Mouse (Mus musculus) granulocyte monocyte progenitor cell, adult 5-6 weeks (primary cell): ENCODE results near the gene Cmtr1. TPM values are rescaled to one million over a fixed set of nuclear protein-coding genes. Genes with fewer than 3 reads are reported as not detected.
"Not testable (repeated sequence)": the region's sequence is repeated elsewhere in the genome, so short reads cannot be mapped to it uniquely, and the experiment has no call there.

Experiments
- ATAC-seq: replicated peaks from 2 replicates; pipeline ENCODE4 v1.8.0; 2016; ENCODE audit warnings: mild to moderate bottlenecking, moderate TSS enrichment, inconsistent platforms; ENCODE audit not compliant: poor library complexity, severe bottlenecking
- total RNA-seq, 2 experiments: library from RNA; stranded (forward) in 1 of 2; stranded (reverse) in 1 of 2; fragments of 200-712, 200-1000 nt in 1 of 2; fragments of >200 nt in 1 of 2; fragmentation: Nextera tagmentation in 1 of 2; gene quantifications; 2 replicates each; pipeline ENCODE4 v1.2.3; 2014 to 2017

The Cmtr1 gene
- 33.2 and 69.7 TPM in 2 replicates for total RNA-seq (2014; fragmentation: Nextera tagmentation)
- total RNA-seq (2017) = 144 and 178 TPM in 2 replicates

DNA sequence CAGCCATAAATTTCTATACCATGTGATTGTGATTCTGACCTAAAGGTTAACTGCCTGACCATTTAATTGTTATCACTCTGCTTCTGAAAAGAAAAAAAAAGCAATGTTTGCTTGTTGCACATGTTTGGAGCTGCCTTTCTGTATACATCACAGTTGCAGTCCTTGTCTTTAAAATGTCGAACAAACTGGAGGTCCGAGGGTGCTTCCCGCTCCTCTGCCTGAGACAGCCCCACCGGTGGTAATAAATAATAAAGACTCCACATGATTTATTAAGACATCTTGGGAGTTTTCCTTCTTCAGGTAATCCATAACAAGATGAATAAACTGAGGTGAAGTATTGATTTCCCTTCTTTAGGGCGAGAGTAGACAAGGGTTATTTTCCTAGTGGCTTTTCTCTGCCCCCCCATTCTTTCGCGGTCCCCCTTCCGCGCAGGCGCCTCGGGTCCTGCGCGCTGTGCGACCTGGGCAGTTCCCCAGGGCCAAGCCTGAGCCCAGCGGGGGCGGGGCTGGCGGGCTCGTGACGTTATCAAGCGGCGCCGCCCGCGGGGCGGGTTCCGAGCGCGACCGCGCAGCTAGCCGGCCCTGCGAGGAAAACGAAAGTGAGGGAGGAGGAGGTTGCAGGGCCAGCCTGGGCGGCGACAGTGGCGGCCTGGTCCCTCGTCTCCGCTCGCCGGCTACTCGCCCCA, at the start of gene Cmtr1:
Gene Cmtr1, plus strand, starts transcription at position 520 of the 686 bp plus-strand sequence.
- ATAC-seq = peak; percentile 96

DNA sequence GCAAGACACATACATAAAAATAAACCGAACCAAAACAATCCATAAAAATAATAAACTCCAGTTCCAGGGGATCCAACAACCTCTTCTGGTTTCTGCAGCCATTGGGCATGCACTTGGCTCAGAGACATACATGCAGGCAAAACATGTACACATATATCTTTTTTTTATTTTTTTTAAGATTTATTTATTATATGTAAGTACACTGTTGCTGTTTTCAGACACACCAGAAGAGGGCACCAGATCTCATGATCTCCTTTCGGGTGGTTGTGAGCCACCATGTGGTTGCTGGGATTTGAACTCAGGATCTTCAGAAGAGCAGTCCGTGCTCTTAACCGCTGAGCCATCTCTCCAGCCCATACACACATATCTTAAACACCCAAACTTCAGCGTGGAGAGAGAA, 46.9 kb upstream of the Cmtr1 start:
- not testable (repeated sequence) for ATAC-seq

DNA sequence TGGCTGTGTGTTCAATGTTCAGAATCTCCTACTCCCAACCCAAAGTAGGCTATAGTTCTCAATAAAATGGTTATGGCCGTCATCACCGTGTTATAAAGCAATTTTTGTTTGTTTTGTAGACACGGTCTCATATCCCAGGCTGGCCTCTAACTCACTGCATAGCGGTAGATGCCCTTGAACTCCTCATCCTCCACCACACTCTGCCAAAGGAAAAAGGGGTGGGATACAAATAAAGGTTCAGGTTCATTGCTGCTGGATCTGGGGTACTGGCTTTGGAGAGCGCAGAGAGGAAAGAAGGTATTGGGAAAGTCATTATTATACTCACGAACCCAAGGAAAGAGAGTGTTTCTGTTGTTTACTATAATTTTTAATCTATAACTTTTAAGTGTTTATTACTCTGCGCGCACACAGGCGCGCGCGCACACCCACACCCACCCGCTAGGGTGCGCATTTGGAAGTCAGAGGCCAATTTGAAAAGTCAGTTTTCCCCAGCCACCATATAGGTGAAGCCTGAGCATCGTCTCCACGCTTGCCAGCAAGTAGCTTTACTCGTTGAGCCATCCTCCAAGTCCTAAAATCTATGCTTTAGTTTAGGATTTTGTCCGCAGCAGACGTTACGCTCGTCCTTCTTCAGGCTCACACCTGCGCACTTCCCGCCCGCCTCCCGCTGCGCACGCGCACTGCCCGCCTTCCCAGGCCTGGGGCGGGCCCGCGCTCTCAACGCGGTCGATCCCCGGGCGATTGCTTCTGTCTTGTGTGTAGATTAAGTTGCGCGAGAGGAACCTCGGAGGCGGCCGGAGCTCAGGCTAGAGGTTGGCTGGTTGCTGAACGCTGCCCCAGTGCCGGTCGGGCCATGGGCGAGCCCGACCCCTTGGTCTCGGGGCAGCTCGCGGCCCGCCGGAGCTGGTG, 46.0 kb upstream of the Cmtr1 start, which contains the start of the genes Rnf8 and Gm28043:
Gene Rnf8, plus strand, starts transcription at position 676 of the 909 bp plus-strand sequence.
Gene Gm28043, plus strand, starts transcription at position 762 of the 909 bp plus-strand sequence.
- ATAC-seq = peak; percentile 95

DNA sequence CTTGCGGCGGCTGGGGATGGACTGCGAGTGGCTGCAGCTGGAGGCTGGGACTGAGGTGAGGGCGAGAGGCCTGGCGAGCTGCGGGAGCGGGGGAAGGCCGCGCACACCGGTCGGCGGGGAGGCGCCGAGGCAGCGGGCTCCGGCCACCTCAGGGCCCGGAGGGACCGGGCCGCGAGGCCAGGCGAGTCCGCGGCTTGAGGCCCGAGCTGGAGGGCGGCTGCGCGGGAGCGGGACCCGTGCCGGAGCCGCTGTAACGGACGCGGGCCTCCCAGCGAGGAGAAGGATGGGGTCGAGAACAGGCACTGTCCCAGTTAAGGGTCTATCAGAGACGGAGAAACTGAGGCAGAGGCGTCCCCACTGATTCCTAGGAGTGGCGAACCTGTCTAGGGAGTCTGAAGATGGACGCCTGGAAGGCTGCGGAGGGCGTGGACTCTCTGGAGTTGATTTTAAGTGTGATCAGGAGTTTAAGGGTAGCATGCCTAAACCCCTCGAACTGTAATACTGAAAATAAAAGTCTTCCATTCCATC, 45.3 kb upstream of the Cmtr1 start:
- no peak for ATAC-seq

DNA sequence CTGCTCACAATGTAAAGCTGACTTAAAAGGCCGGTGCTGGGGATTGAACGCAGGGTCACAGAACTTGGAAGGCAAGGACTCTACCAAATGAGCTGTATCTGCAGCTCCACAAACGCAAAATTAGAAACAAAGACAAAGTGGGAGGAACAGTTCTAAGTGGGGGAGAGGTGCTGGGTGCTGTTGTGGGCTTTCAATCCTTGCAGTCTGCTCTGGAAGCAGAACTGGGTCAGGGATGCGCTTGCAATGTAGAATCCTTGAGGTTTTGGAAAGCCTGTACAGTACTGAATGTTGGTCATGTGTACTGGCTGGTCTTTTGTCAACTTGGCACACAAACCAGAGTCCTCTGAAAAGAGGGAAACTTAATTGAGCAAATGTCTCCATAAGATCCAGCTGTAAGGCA, 44.8 kb upstream of the Cmtr1 start:
- no peak for ATAC-seq

DNA sequence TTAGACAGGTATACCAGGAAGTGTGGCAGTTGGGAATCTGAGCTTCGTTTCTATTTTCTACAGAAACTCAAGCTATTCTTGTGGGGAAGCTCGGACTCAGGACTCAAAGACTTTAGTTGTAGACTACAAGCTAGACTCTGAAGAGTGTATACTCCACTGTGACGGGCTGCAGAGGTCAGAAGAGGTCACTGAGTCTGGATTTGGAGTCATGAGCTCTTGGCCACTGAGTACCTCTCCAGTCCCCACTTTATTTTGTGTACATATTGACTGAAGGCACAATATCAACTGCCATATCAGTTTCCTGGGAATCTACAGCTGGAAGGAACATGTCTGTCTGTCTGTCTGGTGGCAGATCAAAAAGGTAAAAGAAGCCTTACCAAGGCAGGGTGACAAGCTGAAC, 41.2 kb upstream of the Cmtr1 start:
- no peak for ATAC-seq

DNA sequence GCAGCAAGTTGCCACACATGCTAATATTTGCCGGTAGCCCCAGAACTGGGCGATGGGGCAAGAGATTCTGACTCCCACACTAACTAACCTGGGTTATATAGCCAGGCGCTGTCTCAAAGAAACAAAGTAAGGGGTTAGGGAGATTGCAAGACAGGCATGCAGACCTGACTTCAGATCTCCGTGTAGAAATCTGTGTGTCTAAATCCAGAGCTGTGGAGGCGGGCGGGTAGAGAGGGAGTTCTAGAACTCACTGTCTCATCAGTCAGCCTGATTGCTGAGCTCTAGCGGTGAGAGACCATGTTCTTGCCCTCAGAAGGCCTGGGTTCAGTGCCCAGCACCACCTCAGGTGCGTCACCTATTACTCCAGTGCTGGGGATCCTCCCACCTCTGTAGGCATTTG, 36.9 kb upstream of the Cmtr1 start:
- no peak for ATAC-seq

DNA sequence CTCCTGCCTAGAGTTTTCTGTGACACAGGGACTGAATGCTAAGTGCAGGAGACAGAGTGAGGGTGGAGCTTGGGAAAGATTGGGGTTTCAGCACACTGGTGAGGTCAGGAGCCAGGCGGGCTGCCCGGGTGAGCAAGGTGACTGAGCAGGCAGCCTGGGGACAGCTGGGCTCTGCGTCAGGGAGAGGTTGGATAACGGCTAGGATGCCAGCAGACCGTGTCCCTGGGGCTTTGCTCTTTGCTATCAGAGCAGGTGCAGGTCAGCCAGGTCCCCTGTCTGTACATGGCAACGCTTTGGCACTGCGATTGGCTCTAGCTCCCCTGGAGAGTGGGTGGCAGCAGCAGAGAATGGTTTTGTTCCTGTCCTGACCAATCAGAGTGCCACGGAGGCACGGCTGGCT, 33.1 kb upstream of the Cmtr1 start:
- ATAC-seq = no peak

DNA sequence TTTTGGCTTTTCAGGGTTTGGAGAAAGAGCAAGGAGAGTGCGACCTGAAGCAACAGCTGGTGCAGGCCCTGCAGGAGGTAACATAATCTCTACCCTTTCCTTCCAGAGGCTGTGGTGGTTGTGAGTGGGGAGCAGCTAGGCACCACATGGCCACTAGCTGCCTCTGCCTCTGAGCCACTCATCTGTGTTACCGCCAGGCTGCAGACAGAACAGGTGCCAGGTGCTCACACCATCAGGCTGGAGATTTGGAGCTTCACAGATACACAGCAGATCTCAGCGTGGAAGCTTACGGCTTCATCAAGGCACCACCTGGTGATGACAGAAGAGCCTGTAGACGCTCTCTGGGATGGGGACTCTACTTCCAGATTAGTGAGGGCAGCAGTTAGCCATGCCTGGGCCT, 31.4 kb upstream of the Cmtr1 start:
- no peak for ATAC-seq

DNA sequence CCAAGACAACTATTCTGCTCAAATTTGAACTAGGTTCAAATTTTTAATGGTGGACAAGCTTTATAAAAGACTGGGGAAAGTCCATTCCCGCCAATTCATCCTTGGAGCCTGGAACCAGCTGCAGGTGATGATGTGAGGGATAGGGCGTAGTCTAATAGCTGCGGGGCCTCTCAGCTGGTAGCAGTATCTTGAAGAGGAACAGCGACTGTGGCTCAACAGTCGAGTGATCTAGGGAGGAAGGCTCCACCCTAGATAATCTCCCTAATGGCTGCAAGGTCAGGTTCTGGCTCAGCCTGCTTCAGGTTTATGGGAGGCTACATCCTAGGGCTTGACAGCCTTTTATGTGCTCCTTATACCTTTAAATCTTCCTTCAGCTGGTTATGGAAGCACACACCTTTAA, 30.8 kb upstream of the Cmtr1 start:
- no peak for ATAC-seq

DNA sequence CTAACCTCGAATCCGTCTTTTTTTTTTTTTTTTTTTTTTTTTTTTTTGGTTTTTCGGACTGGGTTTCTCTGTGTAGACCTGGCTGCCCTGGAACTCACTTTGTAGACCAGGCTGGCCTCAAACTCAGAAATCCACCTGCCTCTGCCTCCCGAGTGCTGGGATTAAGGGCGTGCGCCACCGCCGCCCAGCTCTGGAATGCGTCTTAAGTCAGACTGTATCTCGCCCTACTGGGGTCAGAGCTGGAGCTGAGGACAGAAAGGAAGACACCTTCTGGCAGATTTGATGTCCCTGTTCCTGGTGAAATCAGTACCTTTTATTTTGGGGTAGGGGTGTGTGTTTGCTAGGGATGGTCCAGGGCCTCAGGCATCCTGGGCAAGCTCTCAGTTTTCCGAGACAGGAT, 28.1 kb upstream of the Cmtr1 start:
- no peak for ATAC-seq

DNA sequence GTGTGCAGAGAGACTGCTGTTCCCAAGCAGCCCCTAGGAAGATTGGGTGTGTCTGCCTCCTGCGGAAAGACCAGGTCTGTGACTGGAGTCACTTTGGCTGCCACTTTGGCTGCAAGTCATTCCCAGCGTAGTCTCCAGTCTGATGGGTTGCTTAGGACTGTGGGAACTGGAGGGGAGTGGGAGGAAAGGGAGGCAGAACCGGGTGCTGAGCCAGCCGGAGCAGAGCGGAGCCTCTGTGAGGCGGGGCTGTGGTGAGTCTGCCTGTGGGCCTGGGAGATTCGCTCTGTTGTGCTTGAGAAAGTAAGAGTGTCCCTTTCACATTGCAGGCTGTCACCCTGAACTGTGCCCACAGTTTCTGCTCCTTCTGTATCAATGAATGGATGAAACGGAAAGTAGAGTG, 24.9 kb upstream of the Cmtr1 start:
- no peak for ATAC-seq

DNA sequence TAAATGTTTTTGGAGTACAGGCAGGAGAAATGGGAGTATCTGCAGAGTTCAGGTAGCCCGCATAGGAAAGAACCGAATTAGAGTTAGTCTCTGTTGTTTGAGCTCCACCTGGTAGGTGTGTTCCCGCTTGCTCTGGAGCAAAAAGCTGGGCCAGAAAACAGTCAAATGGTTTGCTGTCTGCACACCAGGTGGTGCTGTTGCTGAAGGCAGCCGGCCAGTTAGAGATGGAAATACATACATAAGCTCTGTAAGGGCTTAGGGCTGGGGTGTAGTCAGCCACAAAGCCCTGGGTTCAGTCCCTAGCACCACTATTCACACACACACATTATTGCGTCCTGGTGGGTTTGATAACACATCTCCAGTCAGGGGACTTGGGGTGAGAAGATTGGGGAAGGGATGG, 24.3 kb upstream of the Cmtr1 start:
- ATAC-seq = no peak

DNA sequence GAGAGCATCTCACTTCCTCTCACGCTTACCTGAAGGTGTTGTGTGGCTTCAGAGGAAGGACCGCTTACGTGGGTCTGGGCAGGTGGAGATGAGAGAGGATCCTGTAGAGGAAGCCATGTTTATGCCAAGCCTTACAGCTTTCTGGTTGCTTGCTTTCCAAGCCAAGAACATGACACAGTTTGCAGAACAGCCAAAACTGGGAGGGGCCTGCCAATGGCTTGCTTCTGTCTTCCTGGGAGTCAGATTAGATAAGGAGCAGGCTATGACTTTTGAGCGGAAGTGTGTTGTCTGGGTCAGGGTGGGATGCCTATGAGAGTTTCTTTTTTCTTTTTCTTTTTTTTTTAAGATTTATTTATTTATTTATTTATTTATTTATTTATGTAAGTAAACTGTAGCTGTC, 23.0 kb upstream of the Cmtr1 start:
- no peak for ATAC-seq

DNA sequence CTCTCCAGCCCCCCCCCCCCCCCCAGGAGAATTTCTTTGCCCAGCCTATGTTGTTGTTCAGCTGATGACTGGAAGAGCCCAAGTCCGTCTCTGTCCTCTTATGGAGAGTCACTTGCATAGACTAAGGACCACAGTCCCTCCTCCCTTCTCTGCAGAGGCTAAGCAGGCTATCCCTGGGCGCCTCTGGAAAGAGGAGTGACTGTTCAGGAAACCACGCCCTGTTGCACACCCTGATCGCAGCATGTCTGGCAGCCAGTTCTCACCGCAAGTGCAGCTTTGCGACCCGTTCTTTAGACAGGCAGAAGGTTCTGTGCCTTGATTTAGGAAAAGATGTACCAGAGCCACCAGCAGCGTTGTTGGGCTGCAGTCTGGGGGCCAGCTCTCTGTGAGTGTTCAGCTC, 22.5 kb upstream of the Cmtr1 start:
- ATAC-seq = no peak; the same call in 1 of the 2 replicates

DNA sequence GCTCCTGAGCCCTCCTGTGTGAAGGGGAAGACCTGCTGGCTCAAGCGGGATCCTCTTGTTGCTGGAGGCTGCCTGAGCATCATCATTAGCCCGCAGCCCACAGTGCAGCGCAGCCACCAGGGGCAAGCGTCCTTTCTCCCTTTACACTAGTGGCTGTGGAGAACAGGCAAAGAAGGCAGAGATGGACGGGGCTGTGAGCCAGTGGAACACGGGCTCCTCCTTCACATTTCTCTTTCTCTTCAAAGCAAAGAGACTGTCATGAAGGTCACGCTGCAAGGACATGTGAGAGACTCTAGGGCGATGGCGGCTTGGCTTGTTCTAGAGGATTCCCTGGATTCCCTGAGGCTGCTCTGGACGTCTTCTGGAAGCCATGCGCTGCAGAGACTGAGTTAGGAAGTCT, 19.4 kb upstream of the Cmtr1 start:
- ATAC-seq = no peak

DNA sequence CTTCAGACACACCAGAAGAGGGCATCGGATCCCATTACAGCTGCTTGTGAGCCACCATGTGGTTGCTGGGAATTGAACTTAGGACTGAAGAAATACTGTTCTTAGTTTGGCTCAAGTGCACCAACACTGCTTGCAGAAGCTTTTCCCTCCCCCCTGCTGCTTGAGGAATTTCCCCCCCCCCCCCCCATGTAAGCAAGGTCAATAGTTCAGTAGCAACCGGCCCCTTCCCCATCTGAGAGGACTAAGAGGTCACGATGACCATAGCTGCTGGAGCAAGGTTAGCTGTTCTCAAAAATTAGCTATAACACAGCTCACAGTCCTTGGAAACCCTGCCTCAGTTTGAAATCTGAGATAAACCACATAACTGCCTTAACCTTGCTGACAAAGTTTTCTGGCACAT, 18.2 kb upstream of the Cmtr1 start:
- no peak for ATAC-seq

DNA sequence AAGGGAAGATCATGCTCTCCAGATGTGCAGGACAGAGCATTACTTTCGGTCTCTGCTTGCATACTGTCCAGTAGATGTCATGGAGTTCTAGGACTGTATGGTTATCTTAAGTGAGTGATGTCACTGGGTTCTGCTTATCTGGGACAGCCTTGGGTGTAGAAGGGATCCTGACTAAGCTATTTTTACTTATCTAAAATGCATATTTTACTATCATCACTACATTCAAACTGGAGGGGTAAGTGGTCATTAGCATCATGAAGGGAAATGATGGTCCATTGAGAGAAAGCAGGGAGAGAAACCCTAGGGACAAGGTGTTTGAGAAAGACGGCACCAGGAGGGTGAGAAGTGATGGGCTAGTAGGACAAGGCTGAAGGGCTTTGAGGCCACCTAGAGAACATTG, 2.1 kb upstream of the Cmtr1 start:
- ATAC-seq = no peak

DNA sequence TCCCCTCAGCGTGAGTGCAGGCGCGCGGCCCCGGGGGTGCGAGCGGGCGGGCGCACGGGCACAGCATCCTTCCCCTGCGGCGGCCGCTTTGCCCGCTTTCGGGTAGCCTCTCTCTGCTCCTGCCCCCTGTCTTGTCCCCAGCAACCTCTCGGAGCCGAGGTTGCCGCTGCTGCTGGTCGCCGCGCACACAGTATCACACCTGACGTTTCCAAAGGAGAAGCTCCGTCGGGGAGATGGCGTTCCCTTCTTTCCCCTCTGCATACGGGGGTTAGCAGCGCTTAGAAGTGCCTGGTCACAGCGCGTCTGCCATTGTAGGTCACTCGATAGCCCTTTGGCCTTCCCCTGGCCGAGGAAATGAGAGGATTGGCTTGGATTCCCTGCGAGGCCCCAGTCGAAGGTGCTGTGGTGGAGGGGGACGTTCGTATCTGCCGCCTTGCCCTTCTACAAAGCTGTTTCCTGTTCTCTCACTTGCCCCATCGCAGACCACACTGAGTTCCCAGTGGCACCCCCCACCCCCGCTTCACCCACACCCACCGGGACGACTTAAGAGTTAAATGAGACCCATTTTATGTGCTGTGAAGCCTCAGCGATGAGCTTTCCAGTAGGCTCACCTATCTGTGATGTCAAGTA, 482 bp downstream of the Cmtr1 start:
- peak; percentile 60 for ATAC-seq

DNA sequence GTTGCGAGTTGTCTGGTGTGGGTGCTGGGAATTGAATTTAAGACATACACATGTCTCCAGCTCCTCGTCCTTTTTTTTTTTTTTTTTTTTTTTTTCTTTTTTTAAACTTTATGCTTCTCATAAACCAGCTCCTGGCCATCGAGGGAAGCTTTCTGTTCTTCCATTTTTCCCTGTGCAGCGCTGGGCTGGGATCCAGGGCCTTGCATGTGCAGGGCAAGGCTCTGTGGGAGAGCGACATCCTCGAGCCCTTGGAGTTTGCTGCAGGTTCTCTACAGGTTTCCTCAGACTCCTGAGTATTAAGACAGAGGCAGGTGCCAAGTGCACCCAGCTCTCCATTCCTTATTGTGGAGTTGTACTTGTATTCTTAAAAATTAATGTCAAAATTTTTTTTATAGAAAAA, 1.8 kb downstream of the Cmtr1 start:
- ATAC-seq = no peak
